Mouse (Mus musculus): ENCODE data around the gene Msrb3. TPM values are rescaled to one million over a fixed set of nuclear protein-coding genes. Genes with fewer than 3 reads are reported as not detected.
A peak's percentile ranks its signal among the peaks of the same experiment; 100 is the strongest.

Gene Msrb3
- polyA plus RNA-seq, 1 experiment from 2014 or later = 29.6 TPM

DNA sequence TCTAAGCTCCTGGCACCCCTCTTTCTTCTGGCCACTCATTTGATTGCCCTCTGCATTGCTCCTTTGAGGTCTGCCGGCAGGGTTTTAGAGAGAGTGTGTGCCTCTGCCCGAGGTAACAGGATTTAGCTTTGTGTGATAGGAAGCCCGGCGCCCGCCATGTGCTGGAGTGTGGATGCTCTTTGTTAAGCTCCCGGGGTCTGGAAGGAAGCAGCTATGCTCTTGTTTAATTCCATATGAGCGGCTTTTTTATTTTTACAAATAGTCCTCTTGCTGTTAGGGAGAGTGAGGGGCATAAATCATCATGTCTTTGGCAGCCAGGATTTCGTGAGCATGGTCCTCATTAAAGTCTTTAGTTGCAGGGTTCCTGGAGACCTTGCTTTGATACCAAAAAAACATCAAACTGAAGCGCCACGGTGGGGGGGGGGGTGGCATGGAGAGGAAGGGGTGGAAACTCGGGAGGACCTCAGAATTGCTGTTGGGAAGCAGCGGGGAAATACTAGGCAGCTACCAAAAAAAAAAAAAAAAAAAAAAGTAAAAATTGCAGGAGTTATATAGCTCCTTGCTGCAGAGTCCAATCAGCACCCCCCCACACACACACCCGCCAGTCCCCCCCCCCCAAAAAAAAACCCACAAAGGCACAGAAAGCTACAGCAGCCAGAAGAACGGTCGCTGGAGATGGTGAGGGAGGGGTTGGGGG is 154.3 kb downstream of the Msrb3 start:
- WGBS = 6% methylated on average over 15 of the region's 15 CpGs
- Histone ChIP-seq H3K27ac (ENCODE audit: low read length) (peak overlapping the region; percentile 61), H3K4me2 (ENCODE audit: low read depth, low read length) (peak overlapping the region; percentile 61), H3K9ac (ENCODE audit: low read length) (peak overlapping the region; percentile 59), H3K9me3 (replicated peaks; ENCODE audit: control insufficient read depth, low read length) (no peaks in the 10 kb centered on the region), H3K4me1 (ENCODE audit: control insufficient read depth, insufficient read depth, low read length) (peaks cover 10% of the 10 kb centered on the region; the same call in 1 of the 2 replicates), H3K27me3 (ENCODE audit: control insufficient read depth, insufficient read depth, low read length) (no peaks in the 10 kb centered on the region), H3K4me3 (replicated peaks; ENCODE audit: low read length) (peak overlapping the region; percentile 35), H3K36me3 (ENCODE audit: control insufficient read depth, insufficient read depth, low read length) (no peaks in the 10 kb centered on the region)
- ATAC-seq (ENCODE audit: insufficient read depth, low FRiP score) = peak; percentile 16; the same call in 1 of the 2 replicates

DNA sequence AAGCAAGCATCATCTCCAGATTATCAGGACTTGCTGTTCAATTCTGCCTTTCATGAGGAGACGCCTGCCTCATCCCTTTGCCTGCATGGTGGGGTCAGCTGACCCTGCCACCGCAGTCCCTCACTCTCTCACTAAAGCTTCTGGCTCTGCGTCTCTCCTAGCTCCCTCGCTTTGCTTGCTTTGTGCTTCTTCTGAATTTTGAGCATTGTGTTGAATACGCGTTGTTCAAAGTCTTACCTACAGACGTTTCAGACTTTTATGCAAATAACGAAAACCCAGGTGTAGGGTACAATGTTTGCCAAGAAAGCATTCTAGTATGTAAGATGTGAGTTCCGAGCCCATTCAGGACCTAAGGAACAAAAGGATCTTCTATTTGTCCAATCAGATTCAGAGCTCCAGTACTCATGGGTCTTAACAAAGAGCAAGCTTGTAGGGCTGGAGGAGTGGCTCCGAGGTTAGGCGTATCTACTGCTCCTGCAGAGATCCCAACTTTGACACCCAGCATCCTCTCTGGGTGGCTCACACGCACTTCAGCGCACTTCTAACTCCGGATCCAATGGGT is 162.3 kb downstream of the Msrb3 start:
- Histone ChIP-seq H3K4me3 (replicated peaks; ENCODE audit: low read length) (no peak overlapping the region), H3K27me3 (ENCODE audit: control insufficient read depth, insufficient read depth, low read length) (no peaks in the 10 kb centered on the region), H3K27ac (ENCODE audit: low read length) (no peak overlapping the region), H3K36me3 (ENCODE audit: control insufficient read depth, insufficient read depth, low read length) (no peaks in the 10 kb centered on the region), H3K9ac (ENCODE audit: low read length) (no peak overlapping the region), H3K9me3 (replicated peaks; ENCODE audit: control insufficient read depth, low read length) (no peaks in the 10 kb centered on the region), H3K4me1 (ENCODE audit: control insufficient read depth, insufficient read depth, low read length) (peaks cover 5% of the 10 kb centered on the region; the same call in 1 of the 2 replicates), H3K4me2 (ENCODE audit: low read depth, low read length) (peak overlapping the region; percentile 30; the same call in 1 of the 2 replicates)
- 47% methylated on average over 14 of the region's 14 CpGs for WGBS
- ATAC-seq (ENCODE audit: insufficient read depth, low FRiP score) = no peak

DNA sequence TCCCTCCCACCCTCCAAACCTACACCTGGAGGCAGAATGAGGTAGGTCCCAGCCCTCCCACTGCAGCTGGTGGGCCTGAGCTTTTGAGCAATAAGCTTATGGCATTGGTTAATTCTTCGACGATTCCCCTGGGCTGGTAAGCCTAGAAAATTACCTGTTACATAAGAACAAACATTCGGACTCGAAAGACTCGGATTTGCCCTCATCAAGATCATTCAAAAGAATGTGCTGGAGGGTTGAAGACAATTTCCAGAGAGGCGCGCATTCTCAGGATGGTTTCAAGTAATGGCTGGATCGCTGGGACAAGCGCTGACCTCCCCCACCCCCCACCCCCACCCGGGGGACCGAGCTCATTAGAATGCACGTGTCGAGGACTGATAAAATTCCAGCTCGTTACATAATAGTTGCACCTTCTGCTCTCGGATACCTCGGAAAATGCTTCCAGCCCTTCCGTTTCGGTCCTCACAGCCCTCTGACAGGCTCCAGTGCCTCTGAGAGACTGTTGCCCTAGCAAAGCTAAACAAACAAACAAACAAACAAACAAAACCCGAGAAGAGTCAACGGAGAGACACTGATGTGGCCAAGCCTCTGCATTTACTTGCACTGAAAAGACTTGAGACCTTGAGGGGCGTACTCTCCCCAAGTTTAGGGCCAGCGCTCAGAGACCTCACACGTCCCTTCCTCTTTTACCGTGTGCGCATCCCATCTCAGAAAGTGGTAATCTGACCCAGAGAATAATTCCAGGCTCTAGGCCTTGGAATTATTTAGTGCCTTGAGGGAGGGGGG is 163.0 kb downstream of the Msrb3 start:
- no peak overlapping the region for H3K27ac ChIP-seq (ENCODE audit: low read length)
- peaks cover 5% of the 10 kb centered on the region; the same call in 1 of the 2 replicates for H3K4me1 ChIP-seq (ENCODE audit: control insufficient read depth, insufficient read depth, low read length)
- H3K4me2 ChIP-seq (ENCODE audit: low read depth, low read length) = peak overlapping the region; percentile 30
- no peaks in the 10 kb centered on the region for H3K27me3 ChIP-seq (ENCODE audit: control insufficient read depth, insufficient read depth, low read length)
- H3K9me3 ChIP-seq (replicated peaks; ENCODE audit: control insufficient read depth, low read length) = no peaks in the 10 kb centered on the region
- H3K36me3 ChIP-seq (ENCODE audit: control insufficient read depth, insufficient read depth, low read length) = no peaks in the 10 kb centered on the region
- no peak for ATAC-seq (ENCODE audit: insufficient read depth, low FRiP score)
- WGBS = 23% methylated on average over 25 of the region's 25 CpGs
- H3K9ac ChIP-seq (ENCODE audit: low read length) = no peak overlapping the region
- no peak overlapping the region for H3K4me3 ChIP-seq (replicated peaks; ENCODE audit: low read length)

DNA sequence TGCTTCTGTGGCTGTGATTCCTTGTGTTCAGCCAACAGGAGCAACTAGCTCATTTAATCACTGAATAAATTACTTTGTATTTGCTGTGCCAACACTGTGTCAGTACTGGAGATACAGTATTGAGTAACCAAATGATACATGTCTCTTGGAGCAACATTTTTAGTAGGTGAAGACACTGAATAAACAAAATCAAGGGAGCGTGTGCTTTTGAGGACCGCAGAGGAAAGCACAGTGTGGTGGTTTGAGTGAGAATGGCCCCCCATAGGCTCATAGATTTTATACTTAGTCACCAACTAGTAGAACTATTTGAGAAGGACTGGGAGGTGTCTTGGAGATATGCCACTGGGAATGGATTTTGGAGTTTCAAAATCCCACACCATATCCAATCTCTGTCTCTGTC is 164.5 kb downstream of the Msrb3 start:
- Histone ChIP-seq H3K27me3 (ENCODE audit: control insufficient read depth, insufficient read depth, low read length) (no peaks in the 10 kb centered on the region), H3K4me1 (ENCODE audit: control insufficient read depth, insufficient read depth, low read length) (peaks cover 5% of the 10 kb centered on the region; the same call in 1 of the 2 replicates), H3K9ac (ENCODE audit: low read length) (no peak overlapping the region), H3K9me3 (replicated peaks; ENCODE audit: control insufficient read depth, low read length) (no peaks in the 10 kb centered on the region), H3K36me3 (ENCODE audit: control insufficient read depth, insufficient read depth, low read length) (no peaks in the 10 kb centered on the region), H3K4me2 (ENCODE audit: low read depth, low read length) (no peak overlapping the region), H3K4me3 (replicated peaks; ENCODE audit: low read length) (no peak overlapping the region), H3K27ac (ENCODE audit: low read length) (no peak overlapping the region)
- no peak for ATAC-seq (ENCODE audit: insufficient read depth, low FRiP score)
- 91% methylated on average over 2 of the region's 2 CpGs for WGBS

Other genes with a start within 250 kb of the Msrb3 start
- gene Lemd3, start 80.2 kb upstream of the Msrb3 start, polyA plus RNA-seq (2015; fragmentation: Nextera tagmentation; extraction: Ambion mirVana) = 1.7 and 2.3 TPM in 2 replicates
- 1.6 and 2.4 TPM in 2 replicates for gene Wif1, start 134.9 kb upstream of the Msrb3 start, polyA plus RNA-seq (2015; fragmentation: Nextera tagmentation; extraction: Ambion mirVana)

Data from stomach, embryonic 16.5 days (tissue).